Mouse (Mus musculus): ENCODE measurements around the gene Spred1. TPM values are rescaled to one million over a fixed set of nuclear protein-coding genes. Genes with fewer than 3 reads are reported as not detected.

Spred1 gene
- total and polyA plus RNA-seq, 2 experiments from 2014 or later = 11.3 to 66.9 TPM

GRCm38 (mm10) chr2:117172981-117173380, 51.8 kb downstream of the Spred1 start:
- H3K9ac ChIP-seq = no peak overlapping the region
- 81% methylated on average over 4 of the region's 4 CpGs for WGBS
- no peak overlapping the region for H3K4me2 ChIP-seq (ENCODE audit: low read depth)
- DNase-seq (no peak), ATAC-seq (no peak)
- no peaks in the 10 kb centered on the region for H3K4me1 ChIP-seq (ENCODE audit: insufficient read depth)
- no peak overlapping the region for H3K4me3 ChIP-seq (ENCODE audit: low read depth, low read length)
- H3K27me3 ChIP-seq (ENCODE audit: insufficient read depth, low read length) = no peaks in the 10 kb centered on the region
- no peak overlapping the region for H3K27ac ChIP-seq (ENCODE audit: low read depth, low read length)
- 0 out of 2 replicates have a peak, but pooled peaks cover 7% of the 10 kb centered on the region for H3K36me3 ChIP-seq (ENCODE audit: insufficient read depth)
- H3K9me3 ChIP-seq (ENCODE audit: low read length) = no peaks in the 10 kb centered on the region
- peak; percentile 43 for TF ChIP-seq CTCF (IDR thresholded peaks at IDR 0.05; ENCODE audit: low read depth)

DNA sequence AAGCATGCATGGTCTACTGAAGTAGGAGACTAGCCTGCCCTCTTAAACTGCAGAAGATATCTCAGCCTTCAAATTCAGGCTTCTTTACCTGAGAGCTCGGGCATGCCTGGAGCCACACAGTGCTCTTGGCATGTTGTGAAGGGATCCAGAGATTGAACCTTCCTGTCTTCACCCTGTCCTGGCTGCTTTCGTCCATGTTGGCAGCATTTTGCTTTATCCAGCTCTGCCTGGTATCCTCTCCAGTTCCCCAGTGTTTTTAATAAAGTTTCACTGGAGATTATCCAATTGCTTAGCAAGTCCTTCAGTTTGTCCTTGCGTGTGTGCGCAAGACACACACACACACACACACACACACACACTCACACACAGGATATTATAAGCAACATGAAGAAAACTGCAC, 54.9 kb downstream of the Spred1 start:
- no peak for ATAC-seq
- WGBS = 83% methylated on average over 4 of the region's 4 CpGs
- Histone ChIP-seq H3K4me3 (ENCODE audit: low read depth, low read length) (no peak overlapping the region), H3K4me2 (ENCODE audit: low read depth) (no peak overlapping the region), H3K36me3 (ENCODE audit: insufficient read depth) (0 out of 2 replicates have a peak, but pooled peaks cover 7% of the 10 kb centered on the region), H3K9ac (no peak overlapping the region), H3K27ac (ENCODE audit: low read depth, low read length) (no peak overlapping the region), H3K4me1 (ENCODE audit: insufficient read depth) (no peaks in the 10 kb centered on the region), H3K9me3 (ENCODE audit: low read length) (no peaks in the 10 kb centered on the region), H3K27me3 (ENCODE audit: insufficient read depth, low read length) (no peaks in the 10 kb centered on the region)
- no peak for TF ChIP-seq CTCF (IDR thresholded peaks at IDR 0.05; ENCODE audit: low read depth)
- no peak for DNase-seq

DNA sequence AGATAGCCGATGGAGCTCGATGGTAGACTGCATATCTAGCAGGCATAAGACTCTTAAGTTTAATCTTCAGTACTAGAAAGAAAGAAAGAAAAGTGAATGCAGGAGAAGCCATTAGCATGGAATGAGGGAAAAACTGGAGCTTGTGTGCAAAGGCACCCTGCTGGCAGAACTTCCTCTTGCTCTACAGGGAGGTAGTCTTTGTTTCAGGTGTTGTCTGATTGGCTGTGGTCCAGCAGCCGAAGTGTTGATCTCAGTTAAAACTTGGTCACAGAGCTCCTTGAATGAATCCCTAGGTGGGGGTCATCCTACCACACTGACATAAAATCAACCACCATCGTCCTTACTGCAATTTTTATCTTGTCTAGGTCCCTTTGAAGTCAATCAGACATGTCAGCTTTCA, 55.8 kb downstream of the Spred1 start:
- Histone ChIP-seq H3K27ac (ENCODE audit: low read depth, low read length) (no peak overlapping the region), H3K4me2 (ENCODE audit: low read depth) (no peak overlapping the region), H3K4me3 (ENCODE audit: low read depth, low read length) (no peak overlapping the region), H3K36me3 (ENCODE audit: insufficient read depth) (0 out of 2 replicates have a peak, but pooled peaks cover 4% of the 10 kb centered on the region), H3K4me1 (ENCODE audit: insufficient read depth) (no peaks in the 10 kb centered on the region), H3K9me3 (ENCODE audit: low read length) (no peaks in the 10 kb centered on the region), H3K9ac (no peak overlapping the region), H3K27me3 (ENCODE audit: insufficient read depth, low read length) (no peaks in the 10 kb centered on the region)
- DNase-seq (no peak), ATAC-seq (no peak)
- WGBS = 51% methylated on average over 4 of the region's 4 CpGs
- TF ChIP-seq CTCF (IDR thresholded peaks at IDR 0.05; ENCODE audit: low read depth) = no peak

- Histone ChIP-seq H3K9ac (no peak overlapping the region), H3K4me1 (ENCODE audit: insufficient read depth) (no peaks in the 10 kb centered on the region), H3K27me3 (ENCODE audit: insufficient read depth, low read length) (no peaks in the 10 kb centered on the region), H3K36me3 (ENCODE audit: insufficient read depth) (peaks cover 13% of the 10 kb centered on the region), H3K27ac (ENCODE audit: low read depth, low read length) (no peak overlapping the region), H3K4me2 (ENCODE audit: low read depth) (no peak overlapping the region), H3K9me3 (ENCODE audit: low read length) (no peaks in the 10 kb centered on the region), H3K4me3 (ENCODE audit: low read depth, low read length) (no peak overlapping the region)
- peak; percentile 95 for ATAC-seq
- TF ChIP-seq CTCF (IDR thresholded peaks at IDR 0.05; ENCODE audit: low read depth) = peak; percentile 96
- peak; percentile 87 for DNase-seq
- 32% methylated on average over 7 of the region's 7 CpGs for WGBS
Measured at GRCm38 (mm10) chr2:117180250-117180885, 59.2 kb downstream of the Spred1 start.

DNA sequence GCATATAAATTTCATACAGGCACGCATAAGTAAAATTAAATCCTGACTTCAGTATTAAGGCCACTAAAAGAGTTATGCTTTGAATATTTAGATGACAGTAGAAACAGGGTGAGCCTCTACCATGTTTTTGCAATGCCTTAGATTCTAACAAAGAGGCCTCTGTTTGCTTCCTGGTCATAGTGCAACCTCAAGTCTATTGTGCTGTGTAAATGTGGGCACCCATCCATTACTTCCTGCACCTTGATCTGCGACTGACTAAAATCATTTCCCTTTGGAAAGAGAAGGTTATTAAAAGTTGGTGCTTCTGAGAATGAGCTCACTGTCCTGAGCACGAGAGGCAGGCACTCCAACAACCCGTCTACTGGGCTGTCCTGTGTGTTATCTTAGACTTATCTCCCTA, 64.4 kb downstream of the Spred1 start:
- ATAC-seq (no peak), DNase-seq (no peak)
- no peaks in the 10 kb centered on the region for H3K9me3 ChIP-seq (ENCODE audit: low read length)
- no peak overlapping the region for H3K4me2 ChIP-seq (ENCODE audit: low read depth)
- no peaks in the 10 kb centered on the region for H3K4me1 ChIP-seq (ENCODE audit: insufficient read depth)
- no peak overlapping the region for H3K9ac ChIP-seq
- no peak overlapping the region for H3K4me3 ChIP-seq (ENCODE audit: low read depth, low read length)
- H3K36me3 ChIP-seq (ENCODE audit: insufficient read depth) = peaks cover 17% of the 10 kb centered on the region
- 58% methylated on average over 4 of the region's 4 CpGs for WGBS
- no peak overlapping the region for H3K27ac ChIP-seq (ENCODE audit: low read depth, low read length)
- TF ChIP-seq CTCF (IDR thresholded peaks at IDR 0.05; ENCODE audit: low read depth) = no peak
- H3K27me3 ChIP-seq (ENCODE audit: insufficient read depth, low read length) = no peaks in the 10 kb centered on the region

GRCm38 (mm10) chr2:117190915-117191314, 69.7 kb downstream of the Spred1 start:
- H3K4me1 ChIP-seq (ENCODE audit: insufficient read depth) = no peaks in the 10 kb centered on the region
- ATAC-seq (peak; percentile 45; the same call in 1 of the 2 replicates), DNase-seq (no peak)
- H3K36me3 ChIP-seq (ENCODE audit: insufficient read depth) = 0 out of 2 replicates have a peak, but pooled peaks cover 3% of the 10 kb centered on the region
- no peak overlapping the region for H3K9ac ChIP-seq
- H3K4me2 ChIP-seq (ENCODE audit: low read depth) = no peak overlapping the region
- no peak overlapping the region for H3K27ac ChIP-seq (ENCODE audit: low read depth, low read length)
- H3K27me3 ChIP-seq (ENCODE audit: insufficient read depth, low read length) = no peaks in the 10 kb centered on the region
- no peak for TF ChIP-seq CTCF (IDR thresholded peaks at IDR 0.05; ENCODE audit: low read depth)
- no peaks in the 10 kb centered on the region for H3K9me3 ChIP-seq (ENCODE audit: low read length)
- no peak overlapping the region for H3K4me3 ChIP-seq (ENCODE audit: low read depth, low read length)

DNA sequence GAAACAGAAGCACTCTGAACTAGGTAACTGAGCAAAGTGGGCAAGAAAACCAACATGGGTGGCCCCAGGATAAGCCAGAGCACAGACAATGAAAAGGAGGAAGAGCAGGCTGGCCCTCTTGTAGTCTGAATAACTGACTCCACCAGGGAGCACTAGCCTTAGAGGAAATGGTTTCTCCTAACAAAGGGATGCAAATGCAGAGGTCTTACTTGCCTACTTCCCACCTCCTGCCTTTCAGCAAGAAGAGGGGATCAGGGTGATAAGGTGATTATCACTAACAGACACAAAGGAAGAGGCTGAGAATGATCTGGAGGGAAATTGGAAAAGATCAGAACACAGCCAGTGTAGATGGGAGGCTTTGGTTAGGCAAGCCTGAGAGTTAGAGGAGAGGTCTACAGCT, 73.1 kb downstream of the Spred1 start:
- no peak for DNase-seq
- Histone ChIP-seq H3K9ac (no peak overlapping the region), H3K4me3 (ENCODE audit: low read depth, low read length) (no peak overlapping the region), H3K4me1 (ENCODE audit: insufficient read depth) (no peaks in the 10 kb centered on the region), H3K36me3 (ENCODE audit: insufficient read depth) (no peaks in the 10 kb centered on the region), H3K27ac (ENCODE audit: low read depth, low read length) (no peak overlapping the region), H3K27me3 (ENCODE audit: insufficient read depth, low read length) (no peaks in the 10 kb centered on the region), H3K4me2 (ENCODE audit: low read depth) (no peak overlapping the region), H3K9me3 (ENCODE audit: low read length) (no peaks in the 10 kb centered on the region)
- ATAC-seq = no peak
- no peak for TF ChIP-seq CTCF (IDR thresholded peaks at IDR 0.05; ENCODE audit: low read depth)
